Mouse (Mus musculus): Measurements from ENCODE around the gene Tmem192. TPM values are rescaled to one million over a fixed set of nuclear protein-coding genes. Genes with fewer than 3 reads are reported as not detected.

The Tmem192 gene
- 12.3 and 16.9 TPM in 2 replicates for total RNA-seq (2017)

DNA sequence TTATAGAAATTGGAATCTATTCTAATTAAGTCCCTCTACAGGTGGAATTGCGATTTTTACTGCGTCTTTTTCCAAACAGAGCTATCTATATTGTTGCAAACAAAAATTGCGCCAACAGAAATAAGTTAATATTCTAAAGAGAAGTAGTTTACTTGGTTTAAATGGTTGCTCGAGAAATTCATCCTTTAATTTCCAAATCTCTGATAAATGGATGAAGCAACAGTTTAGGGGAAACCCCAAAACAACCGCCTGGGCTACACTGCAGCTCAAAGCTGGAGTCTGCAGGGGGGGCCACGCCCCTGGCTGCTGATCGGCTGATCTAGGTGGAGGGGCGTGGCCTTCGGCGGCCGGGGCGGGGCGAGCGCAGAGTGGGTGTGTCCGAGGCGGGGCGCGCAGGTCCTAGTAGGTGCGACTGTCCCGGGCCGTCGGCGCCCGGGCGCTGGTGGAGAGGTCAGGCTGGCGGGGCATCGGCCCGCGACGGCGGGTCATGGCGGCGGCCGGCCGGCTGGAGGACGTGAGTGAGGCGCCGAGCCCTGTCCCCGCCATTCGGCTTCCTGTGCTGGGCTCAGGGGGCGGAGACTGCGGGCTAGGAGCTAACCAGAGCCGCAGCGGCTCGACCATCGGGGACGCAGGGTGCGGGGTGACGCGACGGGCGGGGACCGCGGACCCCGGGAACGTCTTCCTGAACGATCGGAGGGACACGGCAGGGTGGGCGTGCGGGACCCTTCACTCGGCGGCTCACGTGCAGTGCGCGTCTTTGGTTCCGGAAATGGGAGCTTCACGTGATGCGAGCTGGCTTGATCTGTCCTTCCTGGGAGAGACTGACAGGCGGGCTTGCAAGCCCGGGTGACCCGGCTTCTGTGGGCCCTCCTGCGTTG is at the start of gene Tmem192:
TSS of gene Tmem192 (plus strand) at position 366 of the 878 bp plus-strand sequence.
- ATAC-seq (replicated peaks in 1 of 2; ENCODE audit: insufficient read depth in 1 of 2, low FRiP score in 2 of 2, low TSS enrichment in 1 of 2, low read depth in 1 of 2, poor library complexity in 2 of 2, severe bottlenecking in 2 of 2): peak; percentile 84

- ATAC-seq (replicated peaks in 1 of 2; ENCODE audit: insufficient read depth in 1 of 2, low FRiP score in 2 of 2, low TSS enrichment in 1 of 2, low read depth in 1 of 2, poor library complexity in 2 of 2, severe bottlenecking in 2 of 2): no peak
Observed at GRCm38 (mm10) chr8:64898710-64899109, 48.3 kb upstream of the Tmem192 start.

GRCm38 (mm10) chr8:64900645-64901044 is 46.3 kb upstream of the Tmem192 start:
- ATAC-seq (replicated peaks in 1 of 2; ENCODE audit: insufficient read depth in 1 of 2, low FRiP score in 2 of 2, low TSS enrichment in 1 of 2, low read depth in 1 of 2, poor library complexity in 2 of 2, severe bottlenecking in 2 of 2): no peak

- no peak for ATAC-seq (replicated peaks in 1 of 2; ENCODE audit: insufficient read depth in 1 of 2, low FRiP score in 2 of 2, low TSS enrichment in 1 of 2, low read depth in 1 of 2, poor library complexity in 2 of 2, severe bottlenecking in 2 of 2)
Observed at GRCm38 (mm10) chr8:64901527-64902156, 45.3 kb upstream of the Tmem192 start.

GRCm38 (mm10) chr8:64902191-64902590 is 44.8 kb upstream of the Tmem192 start:
- ATAC-seq (replicated peaks in 1 of 2; ENCODE audit: insufficient read depth in 1 of 2, low FRiP score in 2 of 2, low TSS enrichment in 1 of 2, low read depth in 1 of 2, poor library complexity in 2 of 2, severe bottlenecking in 2 of 2): no peak

GRCm38 (mm10) chr8:64903778-64904177 is 43.2 kb upstream of the Tmem192 start:
- ATAC-seq (replicated peaks in 1 of 2; ENCODE audit: insufficient read depth in 1 of 2, low FRiP score in 2 of 2, low TSS enrichment in 1 of 2, low read depth in 1 of 2, poor library complexity in 2 of 2, severe bottlenecking in 2 of 2): no peak

GRCm38 (mm10) chr8:64910026-64910425 is 37.0 kb upstream of the Tmem192 start:
- ATAC-seq (replicated peaks in 1 of 2; ENCODE audit: insufficient read depth in 1 of 2, low FRiP score in 2 of 2, low TSS enrichment in 1 of 2, low read depth in 1 of 2, poor library complexity in 2 of 2, severe bottlenecking in 2 of 2): no peak

DNA sequence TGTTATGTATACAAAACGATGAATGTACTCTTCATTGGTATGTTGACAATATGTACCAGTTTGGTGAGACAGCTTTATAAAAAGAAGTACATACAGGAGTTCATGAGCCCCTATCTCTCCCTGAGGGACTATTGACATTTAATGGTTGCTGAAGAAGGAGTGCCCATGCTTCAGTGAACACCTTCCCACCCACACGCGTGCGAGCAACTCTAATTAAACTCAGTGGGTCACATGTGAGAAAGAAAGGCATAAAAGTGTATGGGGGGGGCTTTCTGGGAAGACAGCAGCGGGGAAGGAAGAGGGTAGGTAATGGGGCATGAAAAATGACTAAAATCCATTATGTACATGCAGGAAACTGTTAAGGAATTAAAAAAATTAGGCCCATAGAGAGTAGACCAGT is 30.2 kb upstream of the Tmem192 start:
- ATAC-seq (replicated peaks in 1 of 2; ENCODE audit: insufficient read depth in 1 of 2, low FRiP score in 2 of 2, low TSS enrichment in 1 of 2, low read depth in 1 of 2, poor library complexity in 2 of 2, severe bottlenecking in 2 of 2): no peak

GRCm38 (mm10) chr8:64923329-64923728 is 23.7 kb upstream of the Tmem192 start:
- no peak for ATAC-seq (replicated peaks in 1 of 2; ENCODE audit: insufficient read depth in 1 of 2, low FRiP score in 2 of 2, low TSS enrichment in 1 of 2, low read depth in 1 of 2, poor library complexity in 2 of 2, severe bottlenecking in 2 of 2)

DNA sequence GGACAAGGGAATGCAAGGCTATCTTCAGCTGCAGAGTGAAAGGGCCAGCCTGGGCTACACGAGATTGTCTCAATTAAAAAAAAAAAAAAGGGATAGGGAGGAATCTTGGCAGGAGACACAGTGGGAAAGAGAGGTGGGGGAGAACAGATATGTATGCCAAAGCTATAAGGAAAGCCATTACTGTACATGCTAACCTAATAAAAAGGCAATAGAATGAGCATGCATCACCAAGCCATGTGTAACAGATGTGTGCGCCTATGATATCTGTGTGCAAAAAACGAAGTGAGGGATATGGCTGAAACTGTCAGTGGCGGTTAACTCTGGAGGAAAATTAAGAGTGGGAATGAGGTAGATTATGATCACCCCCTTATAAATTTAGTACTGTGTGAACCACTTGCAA is 21.2 kb upstream of the Tmem192 start:
- ATAC-seq (replicated peaks in 1 of 2; ENCODE audit: insufficient read depth in 1 of 2, low FRiP score in 2 of 2, low TSS enrichment in 1 of 2, low read depth in 1 of 2, poor library complexity in 2 of 2, severe bottlenecking in 2 of 2): no peak

DNA sequence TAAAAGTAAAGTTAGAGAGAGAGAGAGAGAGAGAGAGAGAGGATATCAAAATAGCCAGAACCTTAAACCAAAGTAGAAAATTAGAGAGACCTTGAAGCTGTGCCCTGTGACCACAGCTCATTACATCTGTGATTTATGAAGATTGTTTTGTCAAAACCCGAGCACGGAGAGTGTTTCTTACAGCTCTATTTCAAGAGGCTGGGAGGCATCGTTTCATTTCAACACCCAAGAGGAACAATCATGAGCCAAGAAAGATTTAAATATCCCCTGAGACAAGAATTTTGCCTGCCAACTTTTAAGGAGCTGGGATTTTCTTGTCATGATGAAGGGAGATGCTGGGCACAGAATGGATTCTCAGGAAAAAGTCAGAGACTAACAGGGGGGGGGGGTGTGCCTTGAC is 20.6 kb upstream of the Tmem192 start:
- ATAC-seq (replicated peaks in 1 of 2; ENCODE audit: insufficient read depth in 1 of 2, low FRiP score in 2 of 2, low TSS enrichment in 1 of 2, low read depth in 1 of 2, poor library complexity in 2 of 2, severe bottlenecking in 2 of 2): no peak

DNA sequence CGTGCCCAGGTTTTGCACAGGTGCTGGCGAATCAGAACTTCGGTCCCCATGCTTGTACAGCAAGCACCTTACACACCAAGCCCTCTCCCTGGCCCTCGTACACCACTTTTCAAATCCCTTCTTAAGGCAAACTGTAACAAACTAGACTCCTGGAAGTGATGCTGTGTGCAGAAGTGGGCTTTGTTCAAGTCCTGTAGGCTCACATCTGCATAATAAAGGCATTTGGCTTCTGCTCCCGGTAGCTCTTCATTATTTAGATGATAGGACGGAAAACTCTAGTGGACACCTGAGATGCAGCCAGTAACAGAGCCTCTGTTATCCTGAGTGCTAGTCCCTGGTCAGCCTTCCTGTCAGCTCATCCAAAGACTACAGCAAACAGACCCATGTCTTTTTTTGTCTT is 18.0 kb upstream of the Tmem192 start:
- ATAC-seq (replicated peaks in 1 of 2; ENCODE audit: insufficient read depth in 1 of 2, low FRiP score in 2 of 2, low TSS enrichment in 1 of 2, low read depth in 1 of 2, poor library complexity in 2 of 2, severe bottlenecking in 2 of 2): no peak

DNA sequence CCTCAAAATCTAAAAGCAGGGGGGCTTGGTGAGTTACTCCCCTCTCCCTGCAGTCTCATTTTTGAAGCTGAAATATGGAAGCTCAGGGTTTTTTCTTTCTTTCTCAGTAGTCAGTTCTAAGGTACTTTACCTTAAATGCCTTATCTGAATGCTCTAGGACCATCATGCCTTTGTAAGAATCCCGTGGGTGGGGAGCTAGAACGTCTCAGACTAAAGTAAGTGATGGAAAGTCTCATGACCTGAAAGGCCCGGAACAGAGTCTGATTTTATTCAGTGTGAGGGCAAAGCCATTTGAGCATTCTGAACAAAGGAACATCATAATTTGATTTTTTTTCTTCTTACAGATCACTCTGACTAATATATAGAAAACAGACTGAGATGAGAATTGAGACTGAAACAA is 12.0 kb upstream of the Tmem192 start:
- ATAC-seq (replicated peaks in 1 of 2; ENCODE audit: insufficient read depth in 1 of 2, low FRiP score in 2 of 2, low TSS enrichment in 1 of 2, low read depth in 1 of 2, poor library complexity in 2 of 2, severe bottlenecking in 2 of 2): no peak

- ATAC-seq (replicated peaks in 1 of 2; ENCODE audit: insufficient read depth in 1 of 2, low FRiP score in 2 of 2, low TSS enrichment in 1 of 2, low read depth in 1 of 2, poor library complexity in 2 of 2, severe bottlenecking in 2 of 2): no peak
Observed at GRCm38 (mm10) chr8:64941019-64941418, 6.0 kb upstream of the Tmem192 start.

DNA sequence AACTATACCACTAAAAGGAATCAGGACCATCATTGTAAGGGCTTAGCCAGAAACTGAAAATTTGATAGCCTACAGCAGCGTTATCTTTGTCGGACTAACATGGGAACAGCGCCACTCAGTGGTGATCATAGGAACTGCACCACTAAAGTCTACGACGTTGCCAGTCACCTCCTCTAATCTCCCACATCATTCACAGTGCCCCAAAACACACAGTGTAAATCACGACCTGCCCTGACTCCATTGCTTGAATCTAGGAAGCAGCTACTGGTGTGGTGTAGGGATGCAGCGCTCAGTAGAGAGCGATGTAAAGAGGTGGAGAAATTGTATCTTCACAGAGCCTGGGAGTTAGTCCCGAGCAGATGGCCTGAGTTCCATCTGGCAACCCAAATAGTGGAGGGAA is 5.5 kb upstream of the Tmem192 start:
- ATAC-seq (replicated peaks in 1 of 2; ENCODE audit: insufficient read depth in 1 of 2, low FRiP score in 2 of 2, low TSS enrichment in 1 of 2, low read depth in 1 of 2, poor library complexity in 2 of 2, severe bottlenecking in 2 of 2): peak; percentile 73 to 84

- no peak for ATAC-seq (replicated peaks in 1 of 2; ENCODE audit: insufficient read depth in 1 of 2, low FRiP score in 2 of 2, low TSS enrichment in 1 of 2, low read depth in 1 of 2, poor library complexity in 2 of 2, severe bottlenecking in 2 of 2)
Observed at GRCm38 (mm10) chr8:64942946-64943345, 4.0 kb upstream of the Tmem192 start.

- no peak for ATAC-seq (replicated peaks in 1 of 2; ENCODE audit: insufficient read depth in 1 of 2, low FRiP score in 2 of 2, low TSS enrichment in 1 of 2, low read depth in 1 of 2, poor library complexity in 2 of 2, severe bottlenecking in 2 of 2)
Observed at GRCm38 (mm10) chr8:64944831-64945230, 2.2 kb upstream of the Tmem192 start.

- no peak for ATAC-seq (replicated peaks in 1 of 2; ENCODE audit: insufficient read depth in 1 of 2, low FRiP score in 2 of 2, low TSS enrichment in 1 of 2, low read depth in 1 of 2, poor library complexity in 2 of 2, severe bottlenecking in 2 of 2)
Observed at GRCm38 (mm10) chr8:64945606-64946005, 1.4 kb upstream of the Tmem192 start.

DNA sequence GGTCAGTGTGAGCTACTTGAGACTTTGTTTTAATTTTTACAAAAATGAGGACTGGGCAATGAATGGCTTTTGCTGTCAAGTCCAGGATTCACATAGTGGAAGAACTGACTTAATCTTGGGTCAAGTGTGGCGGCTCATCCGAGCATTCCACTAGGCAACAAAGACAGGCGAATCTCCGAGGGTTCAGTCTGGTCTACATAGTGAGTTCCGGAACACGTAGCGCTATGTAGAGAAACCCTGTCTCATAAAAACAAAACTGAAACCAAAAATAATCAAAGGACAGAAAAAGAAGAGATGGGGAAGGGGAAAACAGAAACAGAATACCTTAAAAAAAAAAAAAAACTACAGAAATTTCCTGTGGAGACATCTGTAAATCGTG is 555 bp upstream of the Tmem192 start:
- ATAC-seq (replicated peaks in 1 of 2; ENCODE audit: insufficient read depth in 1 of 2, low FRiP score in 2 of 2, low TSS enrichment in 1 of 2, low read depth in 1 of 2, poor library complexity in 2 of 2, severe bottlenecking in 2 of 2): peak; percentile 12 to 17; a peak in 1 of 4 replicates
